Mouse (Mus musculus) liver, adult 2 months (tissue): ENCODE results near the gene Pml. TPM values are rescaled to one million over a fixed set of nuclear protein-coding genes. Genes with fewer than 3 reads are reported as not detected.

Source experiments
- DNase-seq: peaks from one replicate; pipeline ENCODE4 v3.0.0-alpha.2; 2011; ENCODE audit warnings: low read depth, low spot score; ENCODE audit errors: extremely low read depth
- H3K27ac ChIP-seq: fragments of 200-500 bp; replicated peaks from 2 replicates; pipeline ENCODE4 v1.5.1; 2012; ENCODE audit warnings: low read depth, mild to moderate bottlenecking, control low read depth, inconsistent platforms, low read length; ENCODE audit not compliant: insufficient read depth
- H3K27me3 ChIP-seq: fragments of 200-500 bp; 2 replicates; pipeline ENCODE4 v1.6.1; 2012; ENCODE audit warnings: mild to moderate bottlenecking, moderate library complexity, low read length, inconsistent platforms; ENCODE audit not compliant: control insufficient read depth, insufficient read depth
- H3K36me3 ChIP-seq: fragments of 200-500 bp; 2 replicates; pipeline ENCODE4 v1.6.1; 2012; ENCODE audit warnings: low read length, inconsistent platforms; ENCODE audit not compliant: control insufficient read depth, insufficient read depth
- H3K4me1 ChIP-seq: fragments of 200-500 bp; 2 replicates; pipeline ENCODE4 v1.6.1; 2011; ENCODE audit warnings: low read length; ENCODE audit not compliant: control insufficient read depth, insufficient read depth
- H3K4me3 ChIP-seq: fragments of 200-500 bp; 2 replicates; pipeline ENCODE4 v1.5.1; 2011; ENCODE audit warnings: low read depth, mild to moderate bottlenecking, control low read depth, low read length, moderate library complexity; ENCODE audit not compliant: insufficient read depth
- H3K79me2 ChIP-seq: fragments of 200-500 bp; 2 replicates; pipeline ENCODE4 v1.6.1; 2012; ENCODE audit warnings: inconsistent platforms, mild to moderate bottlenecking, low read length, moderate library complexity; ENCODE audit not compliant: control insufficient read depth, insufficient read depth
- H3K9ac ChIP-seq: fragments of 200-500 bp; 2 replicates; pipeline ENCODE4 v1.6.1; 2012; ENCODE audit warnings: low read depth, mild to moderate bottlenecking, control low read depth, inconsistent platforms, low read length
- CTCF ChIP-seq: fragments of 200-500 bp; IDR thresholded peaks from 2 replicates; pipeline ENCODE4 v1.5.1; 2011; ENCODE audit warnings: low read depth, low read length, control low read depth
- POLR2A ChIP-seq: fragments of 200-500 bp; IDR thresholded peaks from 2 replicates; pipeline ENCODE4 v1.6.1; 2011; ENCODE audit warnings: low read length, control low read depth; ENCODE audit not compliant: insufficient read depth; ENCODE audit errors: extremely low read depth
- WGBS: fragments of 180-500 bp; shearing (Covaris S2); methylation state at CpG from one replicate; pipeline ENCODE4 v1.1.7; 2018; 5-methylcytosine and 5-hydroxymethylcytosine counted together
- polyA plus RNA-seq: library from polyadenylated mRNA; depleted of rRNA; stranded (reverse); fragments of >200 nt; gene quantifications from 2 replicates; pipeline ENCODE4 v1.2.3, GENCODE M21; 2012
- total RNA-seq: library from RNA; depleted of rRNA; stranded (reverse); fragments of >200 nt; gene quantifications from 2 replicates; pipeline ENCODE4 v1.2.3, GENCODE M21; 2014

Pml gene
- total and polyA plus RNA-seq, 2 experiments, result 7.4 to 15.2 TPM

DNA sequence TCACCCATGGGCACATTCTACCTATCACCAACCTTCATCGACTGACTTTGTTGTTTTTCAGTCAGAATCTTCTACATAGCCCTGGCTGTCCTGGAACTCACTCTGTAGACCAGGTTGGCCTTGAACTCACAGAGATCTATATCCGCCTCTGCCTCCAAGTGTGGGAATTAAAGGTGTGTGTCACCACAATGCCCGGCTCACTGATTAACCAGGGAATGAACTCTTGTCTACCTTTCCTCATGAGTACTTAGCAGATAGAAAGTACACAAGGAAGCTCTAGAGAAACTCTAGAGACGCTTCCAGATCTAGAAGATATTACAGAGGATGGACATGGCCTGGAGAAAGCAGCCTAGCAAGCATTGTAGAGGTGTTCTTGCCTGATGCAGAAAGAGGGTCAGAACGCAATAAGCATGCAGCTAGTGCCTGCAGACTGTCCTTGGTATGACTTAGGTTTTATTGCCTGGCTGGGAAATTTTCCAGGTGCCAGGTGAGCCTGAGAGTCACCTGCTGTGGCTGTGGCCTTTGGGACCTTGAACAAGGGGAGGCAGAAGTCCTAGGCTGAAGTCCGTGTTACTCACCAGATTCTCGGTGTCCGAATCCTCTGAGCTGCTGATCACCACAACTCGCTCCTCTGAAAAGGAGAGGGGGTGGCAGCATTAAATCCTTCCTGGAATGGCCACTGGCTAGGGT, 20.7 kb downstream of the Pml start:
- H3K4me3 ChIP-seq, result no peak overlapping the region
- H3K4me1 ChIP-seq, result peaks cover 5% of the 10 kb centered on the region
- H3K79me2 ChIP-seq, result no peaks in the 10 kb centered on the region
- no peak overlapping the region for H3K9ac ChIP-seq
- DNase-seq, result no peak
- H3K27me3 ChIP-seq, result no peaks in the 10 kb centered on the region
- 92% methylated on average over 9 of the region's 9 CpGs for WGBS
- H3K36me3 ChIP-seq, result peaks cover 48% of the 10 kb centered on the region
- TF ChIP-seq POLR2A, result no peak
- no peak for TF ChIP-seq CTCF
- no peak overlapping the region for H3K27ac ChIP-seq

DNA sequence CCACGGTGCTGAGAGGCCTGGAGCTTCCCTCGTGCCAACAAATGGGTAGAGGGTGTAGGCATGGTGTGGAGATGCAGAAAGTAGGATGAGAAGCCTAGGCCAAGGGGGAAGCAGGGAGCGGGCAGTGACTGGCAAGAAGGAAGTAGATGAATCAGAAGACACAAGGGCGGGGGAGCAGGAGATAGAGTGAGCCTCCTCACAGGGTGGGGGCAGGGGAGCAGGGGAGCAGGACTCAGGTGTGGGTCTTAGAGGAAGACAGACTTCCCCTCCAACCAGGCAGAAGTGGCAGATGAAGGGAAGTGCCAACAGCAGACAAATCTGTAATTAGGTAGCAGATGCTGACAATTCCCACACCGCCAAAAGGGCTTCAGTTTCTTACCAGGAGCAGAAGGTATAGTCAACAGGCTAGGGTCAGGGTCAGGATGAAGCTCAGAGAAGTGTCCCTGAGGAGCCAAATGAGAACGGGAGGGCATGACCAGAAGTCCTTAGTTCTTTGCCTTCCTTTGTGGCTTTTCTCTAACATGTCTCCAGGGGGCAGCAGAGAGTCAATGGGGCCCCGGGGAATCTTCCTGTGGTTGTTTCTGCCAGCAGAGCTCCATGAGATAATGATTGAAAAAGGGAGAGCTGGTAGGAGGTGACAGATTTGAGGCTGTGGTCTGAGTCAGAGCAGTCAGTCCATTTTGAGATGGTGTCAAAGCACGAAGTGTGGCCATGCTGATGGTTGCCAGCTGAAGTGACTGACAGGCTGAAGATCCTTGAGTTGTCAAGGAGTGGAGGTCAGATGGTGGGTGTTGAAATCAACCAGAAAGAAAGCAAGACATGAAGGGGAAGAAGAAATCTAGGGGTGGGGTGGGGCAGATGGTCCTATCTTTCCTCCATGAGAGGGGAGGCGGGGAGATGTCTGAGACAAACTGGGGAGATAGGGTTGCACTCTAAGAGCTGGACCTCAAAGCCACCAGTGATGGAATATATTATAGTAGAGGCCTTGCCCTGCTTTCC, 23.4 kb downstream of the Pml start:
- Histone ChIP-seq H3K9ac (no peak overlapping the region), H3K27ac (no peak overlapping the region), H3K79me2 (no peaks in the 10 kb centered on the region), H3K4me3 (no peak overlapping the region), H3K36me3 (peaks cover 45% of the 10 kb centered on the region), H3K4me1 (peaks cover 1% of the 10 kb centered on the region; the same call in 1 of the 2 replicates), H3K27me3 (no peaks in the 10 kb centered on the region)
- TF ChIP-seq CTCF (peak; percentile 65), POLR2A (no peak)
- 64% methylated on average over 9 of the region's 9 CpGs for WGBS
- DNase-seq, result no peak

DNA sequence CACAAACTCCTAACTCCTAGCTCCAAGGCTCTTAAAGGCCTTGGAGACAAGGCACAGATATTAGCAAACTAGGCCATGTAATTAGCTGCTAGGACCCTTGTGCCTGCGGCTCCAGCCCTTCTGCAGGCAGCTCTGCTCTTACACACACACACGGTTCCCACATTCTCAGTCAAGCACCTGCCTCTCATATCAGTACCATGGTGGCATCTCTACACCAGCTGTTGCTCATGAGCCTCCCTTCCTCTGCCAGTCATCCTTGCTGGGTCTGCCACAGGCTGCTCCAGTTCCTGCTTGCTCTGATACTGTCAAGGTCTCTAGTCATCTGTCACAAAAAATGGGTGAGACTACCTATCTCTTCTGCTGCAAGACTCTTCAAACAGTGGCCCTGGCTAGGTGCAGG, 25.2 kb downstream of the Pml start:
- DNase-seq, result no peak
- WGBS, result 95% methylated on average over 2 of the region's 2 CpGs
- Histone ChIP-seq H3K27ac (no peak overlapping the region), H3K4me3 (no peak overlapping the region), H3K9ac (no peak overlapping the region), H3K36me3 (peaks cover 35% of the 10 kb centered on the region), H3K4me1 (peaks cover 1% of the 10 kb centered on the region; the same call in 1 of the 2 replicates), H3K27me3 (no peaks in the 10 kb centered on the region), H3K79me2 (no peaks in the 10 kb centered on the region)
- TF ChIP-seq CTCF, result no peak
- TF ChIP-seq POLR2A, result no peak

DNA sequence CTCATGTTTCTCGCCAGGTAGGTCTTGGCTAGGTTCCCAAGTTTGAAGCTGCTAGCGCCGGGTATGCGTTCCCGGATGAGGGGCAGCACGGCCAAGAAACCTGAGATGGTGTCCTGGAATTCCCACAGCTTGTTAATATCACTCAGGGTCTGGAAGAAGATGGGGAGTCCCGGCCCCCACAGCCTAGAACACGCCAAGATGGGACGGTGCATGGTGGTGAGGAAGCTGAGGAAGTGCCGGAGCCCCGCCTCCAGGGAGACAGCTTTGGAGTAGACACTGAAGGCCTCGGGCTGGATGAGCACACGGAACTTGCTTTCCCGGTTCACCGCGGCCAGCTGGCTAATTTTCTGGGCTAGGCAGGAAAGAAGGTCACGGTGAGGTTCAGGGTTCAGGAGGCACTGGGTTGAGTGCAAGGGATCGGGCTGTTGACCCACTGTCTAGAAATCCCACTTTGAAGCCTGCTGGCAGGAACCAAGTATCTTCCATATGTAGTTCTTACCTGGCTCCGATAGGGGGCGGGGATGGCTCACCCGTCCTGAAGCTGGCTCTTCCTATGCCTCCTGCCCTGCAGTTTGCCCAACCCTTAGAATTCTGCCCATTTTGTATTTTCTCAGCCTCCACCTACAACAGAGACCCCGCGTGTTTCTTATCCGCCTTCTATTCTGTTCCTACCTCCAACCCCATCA, 29.2 kb downstream of the Pml start:
- DNase-seq, result peak; percentile 29
- 64% methylated on average over 24 of the region's 24 CpGs for WGBS
- Histone ChIP-seq H3K4me1 (no peaks in the 10 kb centered on the region), H3K27ac (no peak overlapping the region), H3K9ac (no peak overlapping the region), H3K36me3 (peaks cover 16% of the 10 kb centered on the region; the same call in 1 of the 2 replicates), H3K4me3 (no peak overlapping the region), H3K79me2 (no peaks in the 10 kb centered on the region), H3K27me3 (no peaks in the 10 kb centered on the region)
- TF ChIP-seq POLR2A, result no peak
- TF ChIP-seq CTCF, result peak; percentile 79

DNA sequence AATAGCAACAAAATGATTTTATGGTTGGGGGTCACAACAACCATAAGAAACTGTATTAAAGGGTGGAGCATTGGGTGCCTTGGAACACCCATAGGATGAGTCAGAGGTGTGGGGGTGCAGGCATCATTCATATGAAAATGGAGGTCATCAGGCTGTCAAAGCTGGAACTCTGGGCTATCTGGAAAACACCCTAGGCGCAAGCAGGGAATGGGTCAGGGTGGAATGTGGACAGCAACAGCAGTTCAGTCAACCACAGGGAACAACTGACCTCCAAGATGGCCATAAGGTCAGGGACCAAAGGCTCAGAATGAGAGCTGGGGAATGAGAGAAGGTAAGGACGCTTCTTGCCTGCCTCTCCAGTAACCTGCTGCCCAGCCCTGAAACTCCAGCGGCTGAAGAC, 31.0 kb downstream of the Pml start:
- DNase-seq, result no peak
- no peak overlapping the region for H3K9ac ChIP-seq
- no peaks in the 10 kb centered on the region for H3K4me1 ChIP-seq
- no peak overlapping the region for H3K27ac ChIP-seq
- H3K27me3 ChIP-seq, result no peaks in the 10 kb centered on the region
- H3K4me3 ChIP-seq, result no peak overlapping the region
- TF ChIP-seq CTCF (no peak), POLR2A (no peak)
- no peaks in the 10 kb centered on the region for H3K79me2 ChIP-seq
- WGBS, result 92% methylated on average over 3 of the region's 3 CpGs
- peaks cover 9% of the 10 kb centered on the region; the same call in 1 of the 2 replicates for H3K36me3 ChIP-seq
